Mouse (Mus musculus) ES-E14 (cell line): ENCODE measurements at regions not wholly inside any gene's neighbourhood (a gene's known extent, or its start where the extent isn't known, plus 50 kb on each side); places are given as distances from the start of the nearest gene placed in this dataset.

Experiments
- DNase-seq: peaks from one replicate; pipeline ENCODE4 v3.0.0-alpha.2; 2013; ENCODE audit warnings: low read depth, low spot score
- H3K27ac ChIP-seq: 2 replicates; pipeline ENCODE4 v1.5.1; 2012; ENCODE audit warnings: low read depth, mild to moderate bottlenecking, low read length, moderate library complexity, mixed read lengths; ENCODE audit not compliant: poor library complexity, insufficient read depth, severe bottlenecking
- H3K36me3 ChIP-seq: 2 replicates; pipeline ENCODE4 v1.6.1; 2012; ENCODE audit warnings: mild to moderate bottlenecking, low read length, moderate library complexity, mixed read lengths; ENCODE audit not compliant: control insufficient read depth, poor library complexity, insufficient read depth, severe bottlenecking
- H3K4me1 ChIP-seq, 2 experiments: fragments of 150-350 bp in 1 of 2; sonication (generic) in 1 of 2; 2 replicates each; pipeline ENCODE4 v1.6.1; 2012; ENCODE audit warnings: low read length in 2 of 2, mild to moderate bottlenecking in 1 of 2, mixed read lengths in 1 of 2; ENCODE audit not compliant: control insufficient read depth in 2 of 2, insufficient read depth in 2 of 2, poor library complexity in 1 of 2
- H3K4me3 ChIP-seq, 2 experiments: fragments of 150-350 bp in 1 of 2; sonication (generic) in 1 of 2; 2 replicates each; pipeline ENCODE4 v1.5.1; 2012; ENCODE audit warnings: low read length in 2 of 2, low read depth in 1 of 2, mild to moderate bottlenecking in 1 of 2, mixed read lengths in 1 of 2; ENCODE audit not compliant: insufficient read depth in 1 of 2, poor library complexity in 1 of 2, severe bottlenecking in 1 of 2
- H3K9ac ChIP-seq: 2 replicates; pipeline ENCODE4 v1.6.1; 2012; ENCODE audit warnings: low read depth, mild to moderate bottlenecking, low read length, mixed read lengths; ENCODE audit not compliant: poor library complexity, insufficient read depth, severe bottlenecking
- H3K9me3 ChIP-seq: fragments of 150-350 bp; sonication (generic); 2 replicates; pipeline ENCODE4 v1.6.1; 2012; ENCODE audit warnings: low read depth, mild to moderate bottlenecking, low read length; ENCODE audit not compliant: control insufficient read depth, insufficient read depth
- CHD2 ChIP-seq: IDR thresholded peaks from 2 replicates; pipeline ENCODE4 v1.6.1; 2014; ENCODE audit warnings: mild to moderate bottlenecking, low read depth, low read length, inconsistent platforms
- HCFC1 ChIP-seq: IDR thresholded peaks from 2 replicates; pipeline ENCODE4 v1.6.1; 2012; ENCODE audit warnings: low read length, inconsistent platforms, borderline replicate concordance; ENCODE audit not compliant: insufficient read depth
- MAFK ChIP-seq: IDR thresholded peaks from 2 replicates; pipeline ENCODE4 v1.6.1; 2014; ENCODE audit warnings: mild to moderate bottlenecking, low read depth, low read length, inconsistent platforms; ENCODE audit not compliant: insufficient read depth
- ZC3H11A ChIP-seq: IDR thresholded peaks from 2 replicates; pipeline ENCODE4 v1.6.1; 2012; ENCODE audit warnings: low read depth, mild to moderate bottlenecking, inconsistent platforms, low read length, borderline replicate concordance
- ZNF384 ChIP-seq: IDR thresholded peaks from 2 replicates; pipeline ENCODE4 v1.6.1; 2012; ENCODE audit warnings: low read depth, low read length, inconsistent platforms
- in situ Hi-C, 2 experiments: fragments of 600-800 bp; cut with MboI; formaldehyde crosslinking; loops; one replicate each; pipeline ENCODE4 v1.15.1; 2025; ENCODE audit warnings: low sequenced_read_pairs in 2 of 2, inconsistent platforms in 1 of 2; ENCODE audit not compliant: unreplicated experiment in 2 of 2

- DNase-seq: no peak
Measured at GRCm38 (mm10) chr17:88362404-88362803, 78.1 kb upstream of the Foxn2 start.

GRCm38 (mm10) chr17:88367876-88368275 is 72.6 kb upstream of the Foxn2 start:
- in situ Hi-C loops: no loop called here
- DNase-seq: no peak
- Histone ChIP-seq H3K27ac (no peak overlapping the region), H3K4me3 (no peak overlapping the region), H3K4me1 (peaks cover under 1 to 2% of the 10 kb centered on the region in 2 experiments; a peak in 1 of 4 replicates), H3K36me3 (no peaks in the 10 kb centered on the region), H3K9ac (no peak overlapping the region), H3K9me3 (no peaks in the 10 kb centered on the region)
- TF ChIP-seq ZNF384 (no peak), MAFK (no peak), CHD2 (no peak), HCFC1 (no peak), ZC3H11A (no peak)

More at GRCm38 (mm10) chr17:88362404-88362803, 78.1 kb upstream of the Foxn2 start:
- Histone ChIP-seq H3K9ac (no peak overlapping the region), H3K4me3 (no peak overlapping the region), H3K27ac (no peak overlapping the region), H3K9me3 (no peaks in the 10 kb centered on the region), H3K4me1 (peaks cover 0 to 5% of the 10 kb centered on the region in 2 experiments; a peak in 2 of 4 replicates), H3K36me3 (no peaks in the 10 kb centered on the region)
- in situ Hi-C loops: no loop called here
- TF ChIP-seq ZC3H11A (no peak), HCFC1 (no peak), MAFK (no peak), CHD2 (no peak), ZNF384 (no peak)

GRCm38 (mm10) chr17:88369971-88370370 is 70.5 kb upstream of the Foxn2 start:
- TF ChIP-seq HCFC1 (no peak), ZNF384 (no peak), ZC3H11A (no peak), CHD2 (no peak), MAFK (no peak)
- DNase-seq: no peak
- Histone ChIP-seq H3K9ac (no peak overlapping the region), H3K4me1 (peaks cover 0 to 8% of the 10 kb centered on the region in 2 experiments; a peak in 2 of 4 replicates), H3K27ac (no peak overlapping the region), H3K4me3 (no peak overlapping the region), H3K36me3 (no peaks in the 10 kb centered on the region), H3K9me3 (no peaks in the 10 kb centered on the region)
- in situ Hi-C loops: no loop called here

- H3K9ac ChIP-seq: no peak overlapping the region
- H3K9me3 ChIP-seq: no peaks in the 10 kb centered on the region
- in situ Hi-C loops: no loop called here
- no peaks in the 10 kb centered on the region for H3K36me3 ChIP-seq
- no peak overlapping the region for H3K4me3 ChIP-seq
- H3K27ac ChIP-seq: no peak overlapping the region
- no peak for DNase-seq
- TF ChIP-seq ZC3H11A (no peak), MAFK (no peak), HCFC1 (no peak)
- H3K4me1 ChIP-seq: peaks cover 0 to 10% of the 10 kb centered on the region in 2 experiments; a peak in 2 of 4 replicates
Measured at GRCm38 (mm10) chr17:88370676-88371075, 69.8 kb upstream of the Foxn2 start.

- H3K9ac ChIP-seq: no peak overlapping the region
- peaks cover 0 to 7% of the 10 kb centered on the region in 2 experiments; a peak in 2 of 4 replicates for H3K4me1 ChIP-seq
- H3K36me3 ChIP-seq: no peaks in the 10 kb centered on the region
- TF ChIP-seq MAFK (no peak), ZC3H11A (0 out of 2 replicates have a peak, but pooled peaks have one; percentile 39), HCFC1 (no peak), ZNF384 (no peak)
- DNase-seq: peak; percentile 43
- H3K4me3 ChIP-seq: no peak overlapping the region
- H3K9me3 ChIP-seq: no peaks in the 10 kb centered on the region
- in situ Hi-C loops: no loop called here
- no peak overlapping the region for H3K27ac ChIP-seq
Measured at GRCm38 (mm10) chr17:88378505-88378904, 62.0 kb upstream of the Foxn2 start.
